In genomic region chr6:60406861-60407260, GRCm38 (mm10) we compare ENCODE assay signal across 26 mouse cellular contexts.
A peak's percentile ranks its signal among the peaks of the same experiment; 100 is the strongest.
DNase-seq lines count a peak whose midpoint lies in the region; ATAC-seq and TF ChIP-seq lines count a peak whose summit lies in the region.
"Had no signal": no experiment of that assay in that cellular context is flagged by ENCODE, and none has a peak within 500 bp of the region (broad histone marks: within the 10 kb centered on the region; RNA-seq: fewer than 3 reads in every experiment).

No protein-coding gene starts in this region.

- DNase-seq in ES-E14 (ENCODE audit: low read depth, low spot score) (peak; percentile 22), ZHBTc4 (ENCODE audit: low read depth, low spot score) (peak; percentile 48)
- no peak for DNase-seq in thymus, postnatal 36 days
- DNase-seq in layer of hippocampus, adult 8-10 months (ENCODE audit: low spot score in 2 of 2): no peak
- DNase-seq: adrenal gland, adult 8-10 months; adrenal gland, postnatal 25 days; cerebellum, adult 11 months; cerebellum, adult 18-20 months; cerebellum, adult 8-10 months; cerebellum, adult 9-11 months; cerebellum, postnatal 14 days; cerebellum, postnatal 36 days; embryo, embryonic 11 days had no signal

- no peak for TF ChIP-seq CTCF in ES-Bruce4 (IDR thresholded peaks at IDR 0.05; ENCODE audit: low read depth, low read length)

- H3K9ac ChIP-seq in ES-Bruce4 (ENCODE audit: low read depth, poor library complexity, severe bottlenecking): peak overlapping the region; percentile 47; the same call in 1 of the 2 replicates
- peak overlapping the region; percentile 71 for H3K9ac ChIP-seq in ES-E14 (ENCODE audit: insufficient read depth, low read depth, low read length, poor library complexity, severe bottlenecking)
- H3K9ac ChIP-seq: embryonic facial prominence, embryonic 13.5 days; embryonic facial prominence, embryonic 15.5 days; forebrain, embryonic 12.5 days had no signal

- H3K4me1 ChIP-seq in ES-Bruce4 (ENCODE audit: control insufficient read depth, insufficient read depth, low read length): peaks cover 2% of the 10 kb centered on the region
- peaks cover 9 to 17% of the 10 kb centered on the region in 2 experiments; a peak in 3 of 4 replicates for H3K4me1 ChIP-seq in ES-E14 (ENCODE audit: control insufficient read depth in 2 of 2, insufficient read depth in 2 of 2, low read length in 2 of 2, poor library complexity in 1 of 2)
- H3K4me1 ChIP-seq: embryonic facial prominence, embryonic 13.5 days; embryonic facial prominence, embryonic 15.5 days; forebrain, embryonic 10.5 days; forebrain, embryonic 12.5 days had no signal

- peak overlapping the region; percentile 33 for H3K27ac ChIP-seq in ES-Bruce4 (ENCODE audit: insufficient read depth, low read length)
- peak overlapping the region; percentile 83; the same call in 1 of the 2 replicates for H3K27ac ChIP-seq in ES-E14 (ENCODE audit: insufficient read depth, low read depth, low read length, poor library complexity, severe bottlenecking)
- H3K27ac ChIP-seq: embryonic facial prominence, embryonic 13.5 days; embryonic facial prominence, embryonic 15.5 days; forebrain, embryonic 10.5 days; forebrain, embryonic 12.5 days had no signal

- no peaks in the 10 kb centered on the region for H3K27me3 ChIP-seq in ES-Bruce4 (ENCODE audit: control insufficient read depth, insufficient read depth, low read length, poor library complexity, severe bottlenecking)
- H3K27me3 ChIP-seq: CH12.LX; embryonic facial prominence, embryonic 13.5 days; embryonic facial prominence, embryonic 15.5 days; forebrain, embryonic 12.5 days; Patski had no signal

- in situ Hi-C loops in ES-E14 (cut with MboI; ENCODE audit: low sequenced_read_pairs in 2 of 2, unreplicated experiment in 2 of 2): no loop called here

- H3K9me3 ChIP-seq in ES-Bruce4 (replicated peaks; ENCODE audit: control insufficient read depth, insufficient read depth, low read length, poor library complexity, severe bottlenecking) (no peaks in the 10 kb centered on the region), ES-E14 (ENCODE audit: control insufficient read depth, insufficient read depth, low read depth, low read length) (no peaks in the 10 kb centered on the region)
- H3K9me3 ChIP-seq: embryonic facial prominence, embryonic 13.5 days; embryonic facial prominence, embryonic 15.5 days; forebrain, embryonic 10.5 days; forebrain, embryonic 12.5 days; G1E had no signal

- ATAC-seq in CD4-positive, CD25-positive, alpha-beta regulatory T cell, adult 4 months: no peak
- ATAC-seq: activated CD4-positive, CD25-positive, alpha-beta regulatory T cell, adult 4 months; forebrain, embryonic 14.5 days; forebrain, embryonic 16.5 days; Patski had no signal

- H3K4me3 ChIP-seq in ES-Bruce4 (ENCODE audit: low read depth, low read length): peak overlapping the region; percentile 43
- H3K4me3 ChIP-seq in ES-E14 (ENCODE audit: insufficient read depth in 1 of 2, low read depth in 1 of 2, low read length in 2 of 2, poor library complexity in 1 of 2, severe bottlenecking in 1 of 2): peak overlapping the region; percentile 37 to 42; a peak in 3 of 4 replicates
- H3K4me3 ChIP-seq: embryonic facial prominence, embryonic 13.5 days; embryonic facial prominence, embryonic 15.5 days; erythroblast, embryonic 14.5 days; forebrain, embryonic 10.5 days; forebrain, embryonic 12.5 days had no signal

- TF ChIP-seq EP300 in ES-Bruce4 (IDR thresholded peaks at IDR 0.05; ENCODE audit: insufficient read depth, low read depth, low read length): no peak

- TF ChIP-seq POLR2A in ES-Bruce4 (IDR thresholded peaks at IDR 0.05; ENCODE audit: insufficient read depth, low read length): no peak

- H3K36me3 ChIP-seq in ES-Bruce4 (ENCODE audit: control insufficient read depth, insufficient read depth, low read length, poor library complexity, severe bottlenecking) (no peaks in the 10 kb centered on the region), ES-E14 (ENCODE audit: control insufficient read depth, insufficient read depth, low read length, poor library complexity, severe bottlenecking) (no peaks in the 10 kb centered on the region)
- H3K36me3 ChIP-seq: embryonic facial prominence, embryonic 13.5 days; embryonic facial prominence, embryonic 15.5 days; forebrain, embryonic 10.5 days; forebrain, embryonic 12.5 days; G1E had no signal

TF ChIP-seq in ES-E14, 5 proteins besides CTCF, POLR2A, EP300 and RAD21:
- TF ChIP-seq ZNF384 (IDR thresholded peaks at IDR 0.05; ENCODE audit: low read depth, low read length) (no peak), ZC3H11A (IDR thresholded peaks at IDR 0.05; ENCODE audit: borderline replicate concordance, low read depth, low read length) (no peak), HCFC1 (IDR thresholded peaks at IDR 0.05; ENCODE audit: borderline replicate concordance, insufficient read depth, low read length) (no peak), CHD2 (IDR thresholded peaks at IDR 0.05; ENCODE audit: low read depth, low read length) (no peak), MAFK (IDR thresholded peaks at IDR 0.05; ENCODE audit: insufficient read depth, low read depth, low read length) (no peak)

Comparison
In these comparisons a context has a peak if more than half of its experiments do, and no peak if none do; other contexts are left out.
1. DNase-seq: peak in ES-E14 (single experiment) and ZHBTc4 (single experiment); none in thymus, postnatal 36 days (0 of 2) and layer of hippocampus, adult 8-10 months (0 of 2).